Mouse (Mus musculus): ENCODE data around the gene Gm4871. TPM values are rescaled to one million over a fixed set of nuclear protein-coding genes. Genes with fewer than 3 reads are reported as not detected.

Gene Gm4871
- polyA plus RNA-seq (2017; shearing (Covaris generic)) = under 1 TPM in 1 of 2 experiments, not detected in 1; 0.39 TPM

DNA sequence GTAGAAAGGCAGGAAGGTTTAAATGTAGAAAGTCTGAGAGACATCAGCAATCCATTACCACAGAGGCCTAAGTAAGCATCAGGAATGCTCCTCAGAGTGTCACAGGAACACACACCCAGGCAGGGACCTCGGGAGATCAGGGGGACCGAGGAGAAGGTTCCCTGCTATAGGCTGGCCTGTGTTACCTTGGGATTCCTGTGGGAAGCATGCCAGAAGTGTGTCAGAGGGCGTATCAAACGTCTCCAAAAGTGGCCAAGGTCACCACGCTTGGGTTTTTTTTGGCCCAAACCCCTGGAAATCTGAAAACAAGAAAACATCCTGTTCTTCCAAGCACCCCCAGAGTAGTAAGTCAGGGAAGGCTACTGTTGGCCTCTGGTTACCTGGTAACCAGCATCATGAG is at the start of gene Gm4871:
Gene Gm4871, minus strand, starts transcription at position 364 of the 400 bp plus-strand sequence.

GRCm38 (mm10) chr5:145042690-145043089 is 10.1 kb upstream of the Gm4871 start, which contains the start of gene 1700018F24Rik:
Gene 1700018F24Rik, plus strand, starts transcription at chr5:145042990.

Other genes starting within 250 kb of the Gm4871 start
- gene Smurf1, start 66.9 kb downstream of the Gm4871 start, polyA plus RNA-seq (2017; shearing (Covaris generic)) = 10 to 100 TPM; 29.9 to 33.5 TPM
- gene 1700018F24Rik, start 10.2 kb upstream of the Gm4871 start, polyA plus RNA-seq (2017; shearing (Covaris generic)) = not detected
- 10 to 100 TPM; 67.9 to 86.5 TPM for gene Arpc1a, start 51.1 kb upstream of the Gm4871 start, polyA plus RNA-seq (2017; shearing (Covaris generic))
- gene Kpna7, start 51.3 kb upstream of the Gm4871 start, polyA plus RNA-seq (2017; shearing (Covaris generic)) = 1 to 10 TPM in 1 of 2 experiments, under 1 TPM in 1; 0.25 to 1.3 TPM
- gene Arpc1b, start 81.5 kb upstream of the Gm4871 start, polyA plus RNA-seq (2017; shearing (Covaris generic)) = 1,000 to 10,000 TPM; 1,024 to 1,339 TPM
- 10 to 100 TPM; 39.6 to 51.3 TPM for gene Pdap1, start 107.5 kb upstream of the Gm4871 start, polyA plus RNA-seq (2017; shearing (Covaris generic))
- 100 to 1,000 TPM; 167 to 185 TPM for gene Bud31, start 107.6 kb upstream of the Gm4871 start, polyA plus RNA-seq (2017; shearing (Covaris generic))
- 10 to 100 TPM; 22.7 to 25.0 TPM for gene Ptcd1, start 134.4 kb upstream of the Gm4871 start, polyA plus RNA-seq (2017; shearing (Covaris generic))
- gene Cpsf4, start 134.5 kb upstream of the Gm4871 start, polyA plus RNA-seq (2017; shearing (Covaris generic)) = 10 to 100 TPM; 29.7 to 30.9 TPM
- 100 to 1,000 TPM; 308 to 352 TPM for gene Atp5j2, start 159.3 kb upstream of the Gm4871 start, polyA plus RNA-seq (2017; shearing (Covaris generic))
- 10 to 100 TPM; 23.8 to 26.7 TPM for gene Zkscan14, start 169.1 kb upstream of the Gm4871 start, polyA plus RNA-seq (2017; shearing (Covaris generic))
- 1 to 10 TPM; 6.4 to 8.1 TPM for gene Zkscan5, start 171.8 kb upstream of the Gm4871 start, polyA plus RNA-seq (2017; shearing (Covaris generic))
- 10 to 100 TPM; 42.7 to 48.2 TPM for gene Zfp655, start 199.0 kb upstream of the Gm4871 start, polyA plus RNA-seq (2017; shearing (Covaris generic))
- gene Zscan25, start 247.7 kb upstream of the Gm4871 start, polyA plus RNA-seq (2017; shearing (Covaris generic)) = 1 to 10 TPM in 1 of 2 experiments, under 1 TPM in 1; 0.98 to 2.0 TPM

Measured in inflammation-experienced regulatory T-cells (primary cell).